Mouse (Mus musculus) brain, embryonic 18.5 days (tissue): ENCODE measurements around the gene Usp34.
"Not testable (repeated sequence)": the region's sequence is repeated elsewhere in the genome, so short reads cannot be mapped to it uniquely, and the experiment has no call there.

Source experiments
- DNase-seq: peaks from one replicate; pipeline ENCODE4 v3.0.0-alpha.2; 2012; ENCODE audit warnings: low read depth, low spot score

The Usp34 gene

DNA sequence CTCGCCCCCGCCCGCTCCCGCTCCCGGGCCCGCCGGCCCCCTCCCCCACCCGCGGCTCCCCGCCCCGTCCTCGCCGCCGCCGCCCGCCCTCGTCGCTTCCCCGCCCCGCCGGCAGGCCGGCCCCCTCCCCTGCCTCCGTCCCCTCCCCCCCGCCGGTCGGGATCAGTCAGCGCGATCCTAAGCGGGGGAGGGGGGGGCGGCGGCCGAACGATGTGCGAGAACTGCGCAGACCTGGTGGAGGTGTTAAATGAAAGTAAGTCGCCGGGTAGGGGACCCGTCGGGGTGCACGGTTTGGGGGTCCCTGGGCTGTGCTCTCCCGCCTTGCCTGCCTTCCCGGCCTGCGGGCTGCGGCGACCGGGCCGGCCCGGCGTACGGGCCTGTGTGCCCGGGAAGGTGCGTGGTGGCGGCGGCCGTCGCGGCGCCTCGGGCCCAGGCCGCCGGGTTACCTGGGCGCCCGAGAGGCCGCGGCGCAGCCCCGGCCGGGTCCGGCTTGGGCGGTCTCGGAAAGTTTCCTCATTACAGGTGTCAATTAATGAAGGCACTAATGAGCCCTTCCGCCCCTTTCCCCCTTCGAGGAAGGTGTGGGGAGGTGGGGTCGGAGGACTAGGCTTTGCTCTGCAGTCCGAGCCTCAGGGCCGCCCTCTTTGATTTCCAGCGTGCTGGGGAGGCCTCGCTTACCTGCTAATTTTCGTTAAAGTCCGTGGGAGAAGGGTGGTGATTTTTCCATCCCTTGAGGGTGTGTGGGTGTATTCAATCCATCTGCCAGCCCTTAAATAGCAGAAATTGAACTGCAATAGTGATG, at the start of gene Usp34:
TSS of gene Usp34 (plus strand) at position 132 of the 802 bp plus-strand sequence.
- peak; percentile 28 for DNase-seq

DNA sequence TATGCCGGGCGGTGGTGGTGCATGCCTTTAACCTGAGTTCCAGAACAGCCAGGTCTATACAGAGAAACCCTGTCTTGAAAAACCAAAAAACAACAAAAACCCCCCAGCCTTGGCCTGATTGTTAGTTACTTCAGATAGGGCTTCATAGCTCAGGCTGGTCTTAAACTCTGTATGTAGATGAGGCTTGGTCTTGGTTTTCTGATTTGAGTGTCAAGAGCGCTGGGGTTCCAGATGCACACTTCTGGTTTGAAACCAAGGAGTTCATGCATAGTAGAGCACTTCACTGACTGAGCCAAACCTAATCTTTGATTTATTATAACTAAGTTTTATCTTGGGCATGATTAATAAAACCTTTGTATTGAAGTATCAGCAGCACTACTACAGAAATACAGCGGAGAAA, 47.6 kb upstream of the Usp34 start:
- no peak for DNase-seq

DNA sequence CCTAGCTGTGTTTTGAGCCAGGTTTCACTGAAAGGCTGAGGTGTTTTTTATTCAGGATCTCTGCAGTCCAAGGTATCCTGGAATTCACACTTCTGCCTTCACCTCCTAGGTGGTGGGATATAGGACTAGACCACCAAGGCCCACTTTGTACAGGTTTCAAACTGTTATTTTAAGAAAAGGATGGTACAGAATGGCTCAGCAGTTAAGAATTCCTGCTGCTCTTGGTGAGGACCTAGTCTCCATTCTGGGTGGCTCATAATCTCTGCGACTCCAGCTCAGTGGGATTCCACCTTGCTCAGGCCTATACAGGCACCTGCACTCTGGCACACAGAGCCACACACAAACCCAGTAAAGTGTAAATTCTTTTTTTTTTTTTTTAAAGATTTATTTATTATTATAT, 47.2 kb upstream of the Usp34 start:
- DNase-seq = no peak

DNA sequence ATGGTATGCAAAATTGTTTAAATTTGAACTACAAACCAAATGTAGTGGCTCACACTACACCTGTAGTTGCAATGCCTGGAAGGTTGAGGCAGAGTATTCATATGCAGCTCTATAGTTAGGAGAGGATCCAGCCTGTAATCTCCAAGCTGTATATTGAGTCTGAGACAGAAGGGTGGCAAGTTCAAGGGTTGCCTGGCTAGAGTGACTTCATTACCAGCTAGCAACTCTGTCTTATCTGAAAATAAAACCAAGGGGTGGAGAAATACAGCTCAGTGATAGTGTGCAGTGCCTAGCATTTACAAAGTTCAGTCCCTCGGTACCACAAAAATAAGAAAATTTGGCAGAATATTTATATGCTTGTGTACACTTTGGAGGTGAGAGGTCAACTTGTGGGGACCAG, 46.5 kb upstream of the Usp34 start:
- DNase-seq = no peak

DNA sequence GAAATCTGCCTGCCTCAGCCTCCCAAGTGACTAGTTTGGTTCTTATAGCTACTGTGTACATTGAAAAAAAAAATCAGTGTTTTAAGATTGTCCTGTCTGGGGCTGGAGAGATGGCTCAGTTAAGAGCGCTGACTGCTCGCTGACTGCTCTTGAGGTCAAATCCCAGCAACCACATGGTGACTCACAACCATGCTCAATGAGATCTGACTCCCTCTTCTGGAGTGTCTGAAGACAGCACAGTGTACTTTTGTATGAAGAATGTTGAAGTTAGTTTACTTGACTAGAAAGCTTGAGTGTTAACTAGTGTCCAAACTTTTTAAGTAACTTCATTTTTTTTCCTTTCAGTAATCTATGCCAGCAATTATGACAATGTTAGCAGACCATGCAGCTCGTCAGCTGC, 45.2 kb upstream of the Usp34 start:
- DNase-seq = no peak

DNA sequence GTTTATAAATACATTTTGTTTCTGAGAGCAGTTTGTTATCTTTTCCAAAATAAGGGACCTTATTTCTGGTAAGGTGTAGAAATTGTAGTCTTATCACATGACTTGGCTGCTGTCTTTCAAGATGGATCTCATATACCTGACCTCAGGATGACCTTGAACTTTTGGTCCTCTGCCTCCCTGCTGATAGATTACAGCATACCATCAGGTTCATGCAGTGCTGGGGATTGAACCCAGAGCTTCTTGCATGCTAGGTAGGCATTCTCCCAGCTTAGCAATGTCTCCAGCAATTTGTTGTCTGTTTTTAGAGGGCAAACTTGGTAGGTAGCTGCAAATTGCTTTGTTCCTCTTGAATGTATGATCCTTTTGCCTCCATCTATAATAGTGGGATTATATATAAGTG, 41.7 kb upstream of the Usp34 start:
- no peak for DNase-seq

DNA sequence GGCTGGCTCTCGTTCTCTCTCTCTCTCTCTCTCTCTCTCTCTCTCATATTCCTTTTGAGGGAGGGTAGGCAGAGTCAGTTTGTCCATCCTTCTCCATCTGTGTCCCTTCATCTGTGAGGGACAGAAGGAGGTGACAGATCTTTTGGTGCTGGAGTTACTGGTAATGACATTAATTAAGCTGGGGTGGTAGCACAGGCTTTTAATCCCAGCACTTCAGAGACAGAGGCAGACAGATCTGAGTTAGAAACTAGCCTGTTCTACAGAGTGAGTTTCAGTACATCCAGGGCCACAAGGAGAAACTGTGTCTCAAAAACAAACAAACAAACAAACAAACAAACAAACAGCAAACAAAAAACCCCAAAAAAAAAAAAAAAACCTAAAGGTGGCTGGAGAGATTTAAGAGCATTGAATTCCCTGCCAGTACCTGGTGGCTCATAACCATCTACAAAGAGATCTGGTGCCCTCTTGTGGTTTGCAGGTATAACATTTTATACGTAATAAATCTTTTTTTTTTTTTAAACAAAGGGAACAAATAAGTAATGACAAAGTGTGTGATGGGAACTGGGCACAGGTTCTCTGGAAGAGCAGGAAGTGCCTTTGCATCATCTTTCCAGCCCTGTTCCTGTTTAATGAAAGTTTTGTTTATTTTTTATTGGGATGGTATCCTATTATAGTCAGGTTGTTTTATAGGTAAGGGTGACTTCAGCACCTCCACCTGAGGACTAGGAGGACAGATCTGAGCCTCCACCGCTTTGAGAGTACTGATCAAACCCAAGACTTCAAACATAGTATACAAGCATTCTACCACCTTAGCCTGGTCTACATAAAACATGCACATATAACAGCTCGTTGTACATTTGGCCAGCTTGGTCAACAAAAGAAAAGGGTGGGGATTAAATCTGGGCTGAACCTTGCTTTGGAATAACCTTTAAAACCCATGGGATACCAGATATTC, 34.6 kb upstream of the Usp34 start:
- DNase-seq = no peak

DNA sequence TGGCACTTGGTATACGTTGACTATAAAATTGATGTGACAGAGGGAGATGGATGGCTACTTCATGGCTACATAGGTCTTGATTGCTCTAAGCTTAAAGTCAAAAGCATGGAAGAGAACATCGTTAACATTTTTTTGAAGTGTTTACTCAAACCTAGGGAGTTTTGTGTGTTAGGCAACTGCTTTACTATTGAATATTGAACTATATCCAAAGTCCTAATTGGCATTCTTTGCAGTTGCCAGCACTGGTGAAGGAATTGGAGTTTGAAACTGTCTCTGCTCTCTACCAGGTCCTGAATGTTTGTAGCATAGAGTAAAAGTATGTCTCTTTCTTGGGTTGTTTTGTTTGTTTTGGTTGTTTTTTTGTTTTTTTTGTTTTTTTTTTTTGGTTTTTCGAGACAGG, 30.9 kb upstream of the Usp34 start:
- DNase-seq = no peak

DNA sequence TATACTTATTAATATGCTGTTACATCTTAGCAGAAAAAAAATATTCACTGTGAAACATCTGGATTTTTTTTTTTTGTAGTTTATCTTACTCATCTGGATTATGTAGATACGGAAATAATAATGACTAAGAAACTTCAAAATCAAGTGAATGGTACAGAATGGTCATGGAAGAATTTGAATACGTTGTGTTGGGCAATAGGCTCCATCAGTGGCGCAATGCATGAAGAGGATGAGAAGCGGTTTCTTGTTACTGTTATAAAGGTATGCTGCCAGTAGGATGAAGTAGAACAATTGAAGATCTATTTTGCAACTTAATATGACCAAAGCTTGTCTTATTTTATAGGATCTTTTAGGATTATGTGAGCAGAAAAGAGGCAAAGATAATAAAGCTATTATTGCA, 22.2 kb upstream of the Usp34 start:
- DNase-seq = no peak

DNA sequence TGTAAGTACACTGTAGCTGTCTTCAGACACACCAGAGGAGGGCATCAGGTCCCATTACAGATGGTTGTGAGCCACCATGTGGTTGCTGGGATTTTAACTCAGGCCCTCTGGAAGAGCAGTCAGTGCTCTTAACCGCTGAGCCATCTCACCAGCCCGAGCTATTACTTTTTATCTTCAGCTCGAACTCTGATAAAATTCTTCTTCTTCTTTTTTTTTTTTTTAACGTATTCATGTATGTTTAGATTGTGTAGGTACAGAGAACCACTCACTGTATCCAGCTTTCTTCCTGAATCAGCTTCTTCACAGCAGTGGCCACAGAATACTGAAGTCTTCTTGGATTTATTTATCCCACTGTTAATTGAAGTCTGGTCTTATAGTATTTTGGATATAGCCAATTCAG, 17.8 kb upstream of the Usp34 start:
- not testable (repeated sequence) for DNase-seq

DNA sequence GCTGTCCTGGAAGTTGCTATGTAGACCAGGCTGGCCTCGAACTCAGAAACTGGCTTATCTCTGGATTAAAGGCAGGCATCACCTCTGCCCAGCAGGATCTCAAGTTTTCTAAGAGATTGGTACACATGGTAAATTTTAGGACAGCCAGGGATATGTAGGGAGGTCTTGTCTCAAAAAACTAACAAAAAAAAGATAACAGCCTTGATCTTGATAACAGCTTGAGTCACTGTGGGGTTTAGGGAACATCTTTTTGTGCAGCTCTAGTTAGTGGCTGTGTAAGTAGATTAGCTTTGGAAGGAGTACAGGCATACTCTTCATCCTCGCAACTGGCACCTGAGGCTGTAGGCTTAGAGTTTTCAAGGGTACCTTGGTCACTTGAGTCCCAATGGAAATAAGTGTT, 9.3 kb upstream of the Usp34 start:
- no peak for DNase-seq

DNA sequence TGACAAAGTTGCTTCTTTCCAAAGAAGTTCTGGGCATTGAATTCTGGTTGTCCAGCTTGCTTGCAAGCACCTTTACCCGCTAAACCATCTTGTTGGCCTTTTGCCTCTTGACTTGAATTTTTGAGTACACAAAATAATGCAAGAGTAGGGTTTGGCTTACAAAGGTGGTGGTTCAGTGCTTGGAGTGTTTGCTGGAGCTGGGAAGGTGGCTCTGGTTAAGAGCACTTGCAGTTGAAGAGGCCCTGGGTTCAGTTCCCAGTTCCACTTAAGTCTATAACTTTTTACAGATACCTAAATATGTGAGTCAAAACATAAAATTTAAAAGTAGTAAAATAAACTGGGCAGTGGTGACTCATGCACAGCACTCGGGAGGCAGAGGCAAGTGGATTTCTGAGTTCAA, 8.4 kb upstream of the Usp34 start:
- no peak for DNase-seq

DNA sequence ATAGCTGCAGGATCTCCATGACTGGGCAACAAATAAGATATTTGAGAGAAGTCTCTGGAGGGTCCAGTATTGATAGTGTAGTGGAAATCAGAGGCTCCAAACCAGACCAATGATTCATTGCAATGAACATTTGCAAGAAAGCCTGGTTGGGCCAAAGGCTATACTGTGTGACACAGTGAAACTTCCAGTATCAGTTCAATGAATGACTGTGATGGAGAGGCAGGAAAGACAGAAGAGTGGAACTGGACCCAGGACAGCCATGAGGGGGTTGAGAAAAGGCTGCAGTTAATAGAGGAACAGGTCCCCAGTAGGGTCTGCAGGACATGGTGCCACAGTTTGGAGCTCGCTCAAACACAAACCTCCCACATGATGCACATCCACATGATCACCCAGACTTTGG, 6.8 kb upstream of the Usp34 start:
- DNase-seq = no peak

DNA sequence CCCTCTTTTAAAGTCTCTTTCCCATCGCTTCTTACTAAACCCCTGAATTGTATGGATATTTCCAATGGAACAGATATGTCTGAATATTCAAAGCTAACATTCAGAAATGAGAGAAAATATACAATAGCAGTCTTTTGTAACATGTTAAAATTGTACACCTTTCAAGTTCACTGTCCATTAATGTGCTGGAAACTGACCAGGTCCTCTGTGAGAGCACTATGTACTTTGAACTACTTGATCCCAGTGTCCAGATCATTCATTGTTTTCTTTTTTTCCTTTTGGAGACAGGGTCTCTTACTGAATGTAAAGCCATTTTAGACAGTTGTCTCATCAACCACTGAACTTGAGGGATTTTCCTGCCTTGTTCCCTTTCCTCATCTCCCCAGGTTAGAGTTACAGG, 3.6 kb upstream of the Usp34 start:
- no peak for DNase-seq

DNA sequence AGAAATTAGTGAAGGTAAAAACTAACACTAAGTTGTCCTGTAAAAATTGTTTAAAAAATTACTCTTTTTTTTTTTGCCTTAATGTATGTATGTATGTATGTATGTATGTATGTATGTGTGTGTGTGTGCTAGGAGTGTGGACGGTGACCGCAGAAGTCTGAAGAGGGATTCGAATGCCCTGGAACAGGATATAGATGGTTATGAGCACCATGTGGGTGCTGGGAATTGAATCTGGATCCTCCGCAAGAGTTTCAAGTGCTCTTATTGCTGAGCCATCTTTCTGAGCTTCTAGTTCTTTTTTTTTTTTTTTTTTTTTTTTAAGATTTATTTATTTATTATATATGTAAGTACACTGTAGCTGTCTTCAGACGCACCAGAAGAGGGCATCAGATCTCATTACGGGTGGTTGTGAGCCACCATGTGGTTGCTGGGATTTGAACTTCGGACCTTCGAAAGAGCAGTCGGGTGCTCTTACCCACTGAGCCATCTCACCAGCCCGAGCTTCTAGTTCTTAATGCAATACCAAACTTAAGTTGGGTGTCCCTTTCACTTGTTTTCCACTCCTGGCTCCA, 1.5 kb upstream of the Usp34 start:
- not testable (repeated sequence) for DNase-seq

DNA sequence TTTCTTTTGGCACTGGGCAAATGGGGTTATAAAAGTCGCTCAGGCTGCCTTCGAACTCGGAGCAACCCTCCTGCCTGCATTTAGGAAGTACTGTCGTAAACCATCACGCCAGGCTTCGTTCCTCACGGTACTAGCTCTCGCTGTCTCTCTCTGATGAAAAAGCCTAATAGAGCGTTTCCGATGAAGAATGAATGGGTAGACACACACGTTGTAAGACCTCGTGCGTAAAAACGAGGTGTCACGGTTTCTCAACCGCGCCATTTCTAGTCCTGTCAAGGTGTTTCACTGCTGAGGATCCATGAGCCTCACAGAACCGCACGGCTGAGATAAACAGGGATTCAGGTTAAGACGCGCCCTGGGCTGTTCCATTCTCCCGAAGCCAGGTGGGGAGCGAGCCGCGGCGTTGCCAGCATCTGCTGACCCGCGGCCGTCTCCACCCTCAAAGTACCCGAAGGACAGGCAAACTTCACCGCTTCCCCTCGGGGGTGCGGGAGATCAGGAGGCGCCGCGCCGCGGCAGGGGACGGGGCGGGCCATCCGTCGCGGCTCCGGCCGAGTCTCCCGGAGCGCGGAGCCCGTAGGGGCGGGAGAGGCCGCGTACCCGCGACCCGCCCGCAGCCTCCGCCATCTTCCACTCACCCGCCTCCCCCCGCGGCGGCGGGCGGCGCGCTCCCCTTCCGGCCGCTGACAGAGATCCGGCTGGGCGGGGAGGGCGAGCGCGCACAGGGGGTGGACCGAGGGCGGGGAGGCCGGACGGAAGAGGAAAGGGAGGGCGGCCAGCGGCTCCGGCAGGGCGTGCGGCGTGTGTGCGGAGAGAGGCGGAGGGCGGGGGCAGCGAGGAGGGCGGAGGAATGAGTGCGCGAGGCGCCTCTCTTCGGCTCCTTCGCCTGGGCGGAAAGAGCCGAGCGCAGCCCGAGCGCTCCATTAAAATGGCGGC, 754 bp upstream of the Usp34 start:
- peak; percentile 88 for DNase-seq

DNA sequence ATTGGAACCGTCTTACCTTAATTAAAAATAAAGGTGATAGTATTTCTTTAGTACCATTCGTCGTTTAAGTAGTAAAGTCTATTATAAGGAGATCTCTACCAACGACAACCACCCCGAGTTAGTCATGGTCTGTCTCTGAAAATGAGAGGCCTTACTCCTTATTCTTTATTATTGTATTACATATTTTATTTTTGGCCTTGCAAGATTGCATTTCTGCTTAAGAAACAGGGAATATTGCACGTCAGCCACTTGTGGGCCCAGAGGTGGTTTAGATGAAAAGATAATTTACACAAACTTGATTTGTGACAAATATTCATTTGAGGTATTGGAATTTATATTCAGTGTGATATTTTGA, 848 bp downstream of the Usp34 start:
- DNase-seq = no peak

DNA sequence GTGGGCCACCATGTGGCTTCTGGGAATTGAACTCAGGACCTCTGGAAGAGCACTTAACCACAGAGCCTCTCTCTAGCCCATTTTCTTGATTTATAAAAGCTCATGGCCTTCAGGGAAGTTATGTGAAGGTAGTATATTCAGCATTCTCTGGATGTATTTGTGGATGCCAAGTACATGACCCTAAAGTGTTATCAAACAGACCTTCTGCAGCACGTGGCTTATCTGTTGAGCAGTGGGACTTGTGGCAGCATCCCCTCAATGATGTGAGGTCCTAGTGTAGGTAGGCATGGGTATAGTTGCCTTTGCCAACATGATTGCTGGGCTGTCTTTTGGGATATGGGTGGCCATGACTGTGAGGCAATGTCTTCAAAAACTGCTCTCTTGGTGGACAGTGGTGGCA, 6.8 kb downstream of the Usp34 start:
- no peak for DNase-seq

DNA sequence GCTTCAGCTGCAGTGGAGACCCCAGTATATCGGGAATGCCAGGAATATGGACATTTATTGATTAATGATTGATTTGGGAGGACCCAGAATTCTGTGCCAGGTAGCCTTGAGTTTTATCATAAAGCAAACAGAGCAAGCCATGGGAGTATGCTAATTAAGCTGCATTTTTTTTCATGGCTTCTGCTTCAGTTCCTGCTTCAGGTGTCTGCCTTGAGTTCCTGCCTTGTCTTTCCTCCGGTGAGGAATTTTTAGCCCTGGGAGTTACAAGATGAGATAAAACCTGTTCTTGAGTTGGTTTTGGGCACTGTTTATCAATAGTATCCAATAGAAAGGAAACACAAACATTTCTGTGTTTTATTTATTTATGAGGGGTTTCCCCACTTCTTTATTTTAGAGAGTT, 22.7 kb downstream of the Usp34 start:
- no peak for DNase-seq

DNA sequence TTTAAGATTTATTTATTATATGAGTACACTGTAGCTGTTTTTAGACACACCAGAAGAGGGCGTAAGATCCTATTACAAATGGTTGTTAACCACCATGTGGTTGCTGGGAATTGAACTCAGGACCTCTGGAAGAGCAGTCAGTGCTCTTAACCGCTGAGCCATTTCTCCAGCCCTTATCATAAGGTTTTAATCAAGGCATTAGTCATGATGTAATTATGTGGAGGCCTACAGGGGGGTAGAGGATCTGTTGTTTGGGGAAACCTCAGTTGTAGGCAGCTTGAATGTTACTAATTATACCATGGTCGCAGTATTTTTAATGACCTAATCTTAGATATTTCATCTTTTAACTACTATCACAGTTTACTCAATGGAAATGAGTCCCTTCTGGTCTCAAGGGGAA, 25.4 kb downstream of the Usp34 start:
- no peak for DNase-seq

DNA sequence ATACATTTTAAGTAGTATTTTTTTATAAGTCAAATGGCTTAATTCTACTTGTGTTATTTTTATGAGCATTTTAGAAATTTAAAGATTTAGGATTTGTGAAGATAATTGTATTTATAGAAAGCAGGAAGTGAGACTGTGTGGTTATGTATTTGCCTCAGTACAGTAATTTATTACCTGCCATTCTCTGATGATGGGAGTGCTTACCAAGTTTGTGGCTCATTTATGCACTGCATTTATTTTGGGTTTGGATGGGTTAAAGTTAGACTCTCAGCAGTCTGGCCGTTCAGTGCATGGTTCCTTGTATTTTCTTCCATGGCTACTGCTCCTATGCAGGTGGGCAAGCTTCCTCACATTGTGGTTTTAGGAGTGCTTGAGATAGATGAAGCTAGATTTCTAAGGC, 28.5 kb downstream of the Usp34 start:
- DNase-seq = no peak
